ENCODE assay signal across 17 mouse cellular contexts in genomic region chr6:67183481-67184215, GRCm38 (mm10). TPM values are rescaled to one million over a fixed set of nuclear protein-coding genes. Genes with fewer than 3 reads are reported as not detected.
DNase-seq lines count a peak whose midpoint lies in the region; ATAC-seq and TF ChIP-seq lines count a peak whose summit lies in the region.
"Had no signal": no experiment of that assay in that cellular context is flagged by ENCODE, and none has a peak within 500 bp of the region (broad histone marks: within the 10 kb centered on the region; RNA-seq: fewer than 3 reads in every experiment).

No protein-coding gene starts in this region.

- WGBS in liver, postnatal 0 days (ENCODE audit: insufficient replicate concordance): 45% methylated on average over 15 of the region's 15 CpGs

- no peaks in the 10 kb centered on the region for H3K36me3 ChIP-seq in erythroblast, embryonic 14.5 days (ENCODE audit: control insufficient read depth)
- H3K36me3 ChIP-seq in liver, postnatal 0 days (replicated peaks; ENCODE audit: insufficient read depth, low read length): no peaks in the 10 kb centered on the region
- H3K36me3 ChIP-seq: heart, embryonic 13.5 days; hindbrain, embryonic 12.5 days; kidney, embryonic 15.5 days; lung, embryonic 15.5 days; midbrain, embryonic 15.5 days; neural tube, embryonic 13.5 days had no signal

- peaks cover 47% of the 10 kb centered on the region for H3K4me1 ChIP-seq in erythroblast, embryonic 14.5 days (ENCODE audit: control insufficient read depth)
- H3K4me1 ChIP-seq in liver, postnatal 0 days (ENCODE audit: insufficient read depth): peaks cover 16% of the 10 kb centered on the region
- H3K4me1 ChIP-seq: hindbrain, embryonic 12.5 days; lung, embryonic 15.5 days; midbrain, embryonic 15.5 days; neural tube, embryonic 13.5 days had no signal

- H3K4me2 ChIP-seq in liver, postnatal 0 days (ENCODE audit: low read depth, low read length): peak overlapping the region; percentile 70
- H3K4me2 ChIP-seq: heart, embryonic 13.5 days; hindbrain, embryonic 12.5 days; kidney, embryonic 15.5 days; lung, embryonic 15.5 days; midbrain, embryonic 15.5 days; neural tube, embryonic 13.5 days had no signal

- TF ChIP-seq CTCF in liver, postnatal 0 days (IDR thresholded peaks at IDR 0.05; ENCODE audit: low read depth): no peak

- H3K27ac ChIP-seq in liver, postnatal 0 days (ENCODE audit: low read depth): peak overlapping the region; percentile 46
- H3K27ac ChIP-seq: gastrocnemius, adult 2 months; heart, embryonic 13.5 days; hindbrain, embryonic 12.5 days; kidney, embryonic 15.5 days; lung, embryonic 15.5 days; midbrain, embryonic 15.5 days; neural tube, embryonic 13.5 days had no signal

- peak overlapping the region; percentile 58 for H3K9ac ChIP-seq in liver, postnatal 0 days (replicated peaks)
- H3K9ac ChIP-seq: heart, embryonic 13.5 days; hindbrain, embryonic 12.5 days; kidney, embryonic 15.5 days; lung, embryonic 15.5 days; midbrain, embryonic 15.5 days; neural tube, embryonic 13.5 days had no signal

- no peak for DNase-seq in liver, postnatal 0 days
- peak; percentile 49 for DNase-seq in thymus, postnatal 14 days
- DNase-seq in yolk sac, embryonic 10.5 days (ENCODE audit: low spot score): no peak
- DNase-seq in urinary bladder, postnatal 25 days (ENCODE audit: low spot score): no peak
- DNase-seq in frontal cortex, postnatal 36 days (ENCODE audit: low spot score in 2 of 2): no peak
- DNase-seq: cerebellum, adult 9-10 months; gastrocnemius, adult 2 months; layer of hippocampus, adult 9-11 months had no signal

- H3K9me3 ChIP-seq in erythroblast, embryonic 14.5 days (ENCODE audit: control insufficient read depth, low read length): no peaks in the 10 kb centered on the region
- no peaks in the 10 kb centered on the region for H3K9me3 ChIP-seq in liver, postnatal 0 days (ENCODE audit: low read length)
- H3K9me3 ChIP-seq: heart, embryonic 13.5 days; hindbrain, embryonic 12.5 days; kidney, embryonic 15.5 days; lung, embryonic 15.5 days; midbrain, embryonic 15.5 days; neural tube, embryonic 13.5 days had no signal

- no peaks in the 10 kb centered on the region for H3K27me3 ChIP-seq in erythroblast, embryonic 14.5 days (ENCODE audit: control insufficient read depth)
- H3K27me3 ChIP-seq in liver, postnatal 0 days (ENCODE audit: insufficient read depth, low read length): no peaks in the 10 kb centered on the region
- H3K27me3 ChIP-seq: heart, embryonic 13.5 days; hindbrain, embryonic 12.5 days; kidney, embryonic 15.5 days; lung, embryonic 15.5 days; midbrain, embryonic 15.5 days; neural tube, embryonic 13.5 days had no signal

- no peak for TF ChIP-seq EP300 in liver, postnatal 0 days (IDR thresholded peaks at IDR 0.05; ENCODE audit: low read depth)

- H3K4me3 ChIP-seq in erythroblast, embryonic 14.5 days (replicated peaks): peak overlapping the region; percentile 3
- peak overlapping the region; percentile 60 for H3K4me3 ChIP-seq in liver, postnatal 0 days (ENCODE audit: low read depth, low read length)
- H3K4me3 ChIP-seq: gastrocnemius, adult 2 months; heart, embryonic 13.5 days; hindbrain, embryonic 12.5 days; kidney, embryonic 15.5 days; lung, embryonic 15.5 days; midbrain, embryonic 15.5 days; neural tube, embryonic 13.5 days had no signal

- ATAC-seq in erythroblast, adult 5-6 weeks (replicated peaks; ENCODE audit: low FRiP score, poor library complexity, severe bottlenecking): no peak
- peak; percentile 24 for ATAC-seq in activated CD4-positive, CD25-positive, alpha-beta regulatory T cell, adult 4 months
- ATAC-seq in liver, postnatal 0 days: no peak
- ATAC-seq: midbrain, embryonic 15.5 days had no signal

RNA-seq across cellular contexts. Expression of gene Serbp1, which starts 54.3 kb away (rescaled TPM):
- 147 and 191 TPM in 2 replicates for polyA plus RNA-seq in erythroblast, embryonic 14.5 days (2012)
- 288 and 330 TPM in 2 replicates for total RNA-seq in erythroblast, adult 5-6 weeks (2015; ENCODE audit: low replicate concordance)
- 416 and 434 TPM in 2 replicates for total RNA-seq in erythroblast, adult 5-6 weeks (2017; ENCODE audit: low replicate concordance)
- 100 to 1,000 TPM; 285 to 307 TPM for polyA plus RNA-seq in activated CD4-positive, CD25-positive, alpha-beta regulatory T cell, adult 4 months (2017; shearing (Covaris generic))
- 186 and 207 TPM in 2 replicates for polyA plus RNA-seq in liver, postnatal 0 days (2015; fragmentation: Nextera tagmentation; extraction: Ambion mirVana)
